Mouse (Mus musculus) brown adipose tissue, adult 24 weeks (tissue): ENCODE results near the gene Ugt8a. TPM values are rescaled to one million over a fixed set of nuclear protein-coding genes. Genes with fewer than 3 reads are reported as not detected.

ENCODE experiments used
- H3K27ac ChIP-seq: fragments of 200-500 bp; replicated peaks from 2 replicates; pipeline ENCODE4 v1.5.1; 2012; ENCODE audit warnings: low read depth, mild to moderate bottlenecking, low read length
- H3K4me1 ChIP-seq: fragments of 200-500 bp; 2 replicates; pipeline ENCODE4 v1.6.1; 2012; ENCODE audit warnings: low read length, mixed read lengths; ENCODE audit not compliant: control insufficient read depth, insufficient read depth, insufficient read length
- H3K4me3 ChIP-seq: fragments of 200-500 bp; 2 replicates; pipeline ENCODE4 v1.5.1; 2012; ENCODE audit warnings: low read depth, mild to moderate bottlenecking, low read length, moderate library complexity; ENCODE audit not compliant: insufficient read depth
- polyA plus RNA-seq: library from polyadenylated mRNA; stranded (reverse); fragments of >200 nt; gene quantifications from 2 replicates; pipeline ENCODE4 v1.2.4, GENCODE M21; 2012; ENCODE audit not compliant: missing spikeins, insufficient read depth, insufficient read length

The Ugt8a gene
- polyA plus RNA-seq, 1 experiment: not detected

DNA sequence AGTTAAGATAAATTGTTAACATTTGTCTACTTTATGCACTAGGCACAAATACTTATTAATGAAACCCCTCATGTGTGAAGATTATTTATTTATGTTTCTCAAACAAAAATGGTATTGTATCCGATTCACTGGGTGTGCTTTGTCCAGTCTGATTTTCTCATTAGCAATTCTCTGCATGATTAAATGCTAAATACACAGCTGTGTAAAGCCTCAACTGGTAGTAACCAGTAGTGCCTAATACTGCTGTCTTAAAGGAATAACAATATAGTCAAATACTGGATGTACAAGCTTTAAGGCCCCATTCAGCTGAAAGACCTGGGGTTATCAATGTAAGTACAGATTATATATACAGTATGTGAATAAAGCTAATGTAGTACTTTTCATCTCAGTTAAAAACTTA lies 39.4 kb downstream of the Ugt8a start:
- Histone ChIP-seq H3K27ac (no peak overlapping the region), H3K4me1 (no peaks in the 10 kb centered on the region), H3K4me3 (no peak overlapping the region)

DNA sequence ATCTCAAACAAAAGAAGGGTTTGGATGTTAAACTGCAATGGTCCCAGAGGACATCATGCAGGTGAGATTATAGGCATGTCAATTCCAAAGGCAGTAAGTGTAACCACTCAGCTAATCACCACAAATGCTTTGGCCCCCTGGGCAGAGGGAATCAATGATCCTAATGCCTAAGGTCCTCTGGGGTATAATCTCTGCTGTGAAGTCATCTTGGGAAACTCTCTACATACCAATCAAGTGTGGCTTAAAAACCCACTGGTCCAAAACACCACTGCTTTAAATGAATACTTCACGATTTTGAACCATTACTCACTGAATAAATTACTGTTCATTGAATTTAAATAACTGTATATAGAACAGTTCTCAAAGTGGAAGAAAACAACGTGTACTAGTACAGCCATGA lies 51.3 kb downstream of the Ugt8a start:
- no peak overlapping the region for H3K27ac ChIP-seq
- no peaks in the 10 kb centered on the region for H3K4me1 ChIP-seq
- no peak overlapping the region for H3K4me3 ChIP-seq

DNA sequence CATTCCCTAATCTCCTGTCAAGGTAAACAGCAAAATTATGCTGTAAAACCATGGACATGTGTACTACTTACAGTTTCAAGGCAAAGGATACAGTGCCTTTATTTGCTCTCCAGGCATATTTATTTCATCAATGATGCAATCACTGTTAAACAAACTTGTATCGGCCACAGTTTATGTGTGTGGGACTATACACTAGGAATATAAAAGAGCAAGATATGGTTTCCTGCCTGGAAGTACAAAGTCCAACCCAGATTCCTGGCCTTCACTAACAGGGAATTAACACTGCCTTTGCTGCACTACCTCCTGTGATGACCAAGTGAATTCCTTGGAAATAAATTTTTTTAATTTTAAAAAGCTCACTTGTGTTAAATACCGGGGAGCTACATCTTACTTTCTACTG lies 53.5 kb downstream of the Ugt8a start:
- Histone ChIP-seq H3K4me3 (no peak overlapping the region), H3K4me1 (no peaks in the 10 kb centered on the region), H3K27ac (no peak overlapping the region)

DNA sequence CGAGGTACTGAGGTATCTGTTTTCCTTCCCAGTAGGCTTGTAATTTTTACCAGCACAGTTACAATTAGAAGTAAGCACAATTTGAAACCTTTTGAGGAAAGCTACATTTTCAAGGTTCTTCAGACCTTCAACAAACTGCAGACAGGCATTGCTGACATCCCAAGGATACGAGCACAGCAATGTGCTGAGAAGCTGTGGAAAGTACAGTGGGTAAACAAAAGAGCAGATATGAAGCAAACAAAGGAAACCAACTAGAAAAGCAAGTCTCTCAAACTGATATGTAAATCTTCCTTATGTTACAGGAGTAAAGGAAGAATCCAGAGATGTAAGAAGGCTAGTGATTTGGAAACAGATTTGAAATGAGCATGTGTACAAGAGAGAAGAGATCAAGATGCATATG lies 54.0 kb downstream of the Ugt8a start:
- Histone ChIP-seq H3K4me3 (no peak overlapping the region), H3K27ac (no peak overlapping the region), H3K4me1 (no peaks in the 10 kb centered on the region)

DNA sequence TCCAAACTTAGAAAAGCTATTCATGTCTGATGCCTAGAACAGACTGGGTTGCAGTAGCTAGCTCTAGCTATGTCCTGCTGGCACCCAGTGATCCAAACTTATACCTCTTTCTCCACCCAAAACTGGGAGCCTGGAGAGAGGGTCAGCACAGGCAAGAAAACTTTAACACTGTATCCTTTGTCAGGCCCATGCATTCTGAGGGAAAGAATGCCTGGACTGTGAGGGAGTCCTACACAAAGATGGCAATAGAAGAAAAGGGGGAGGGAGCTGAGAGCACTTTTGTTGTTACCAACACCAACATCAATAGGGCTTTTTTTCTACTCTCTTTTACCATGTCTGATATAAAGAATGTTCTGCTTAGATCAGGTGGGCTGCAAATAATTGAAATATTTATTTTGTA lies 55.4 kb downstream of the Ugt8a start:
- Histone ChIP-seq H3K27ac (no peak overlapping the region), H3K4me3 (no peak overlapping the region), H3K4me1 (no peaks in the 10 kb centered on the region)

DNA sequence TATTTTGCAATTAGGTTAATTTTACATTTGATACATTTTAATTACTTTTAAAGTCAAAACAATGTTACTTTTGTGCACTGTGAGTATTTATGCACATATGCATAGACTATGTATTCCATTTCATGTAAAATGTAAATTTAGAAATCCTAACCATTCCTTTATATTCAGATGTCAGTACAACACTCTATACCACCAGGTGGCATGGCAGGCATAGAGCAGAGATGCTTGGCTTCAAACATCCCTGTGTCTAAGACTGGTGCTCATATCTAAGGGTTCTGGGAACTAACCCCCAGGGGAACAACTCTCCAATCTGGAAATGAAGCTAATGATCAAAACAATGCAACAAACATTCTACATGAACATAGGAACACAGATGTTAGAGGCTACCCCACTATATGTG lies 56.6 kb downstream of the Ugt8a start:
- H3K4me3 ChIP-seq: no peak overlapping the region
- H3K4me1 ChIP-seq: no peaks in the 10 kb centered on the region
- H3K27ac ChIP-seq: no peak overlapping the region

DNA sequence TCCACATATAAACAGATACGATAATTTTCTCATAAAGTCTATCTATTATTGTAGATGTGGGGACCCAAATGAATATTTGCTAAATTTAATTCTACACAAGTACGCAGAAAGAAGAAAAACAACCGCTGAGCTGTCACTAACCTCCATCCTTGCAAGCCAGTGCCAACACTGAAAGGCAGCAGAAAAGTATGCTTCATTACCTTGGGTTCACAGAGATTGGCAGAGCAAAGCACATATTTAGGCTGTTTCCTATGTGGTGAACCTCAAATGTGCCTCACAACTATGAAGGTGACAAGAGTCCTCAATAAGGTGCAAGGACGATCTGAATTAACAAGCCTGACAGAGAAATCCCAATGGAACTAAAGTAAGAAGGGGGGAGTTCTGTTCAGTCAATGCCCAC lies 64.0 kb downstream of the Ugt8a start:
- Histone ChIP-seq H3K4me3 (no peak overlapping the region), H3K27ac (no peak overlapping the region), H3K4me1 (no peaks in the 10 kb centered on the region)

DNA sequence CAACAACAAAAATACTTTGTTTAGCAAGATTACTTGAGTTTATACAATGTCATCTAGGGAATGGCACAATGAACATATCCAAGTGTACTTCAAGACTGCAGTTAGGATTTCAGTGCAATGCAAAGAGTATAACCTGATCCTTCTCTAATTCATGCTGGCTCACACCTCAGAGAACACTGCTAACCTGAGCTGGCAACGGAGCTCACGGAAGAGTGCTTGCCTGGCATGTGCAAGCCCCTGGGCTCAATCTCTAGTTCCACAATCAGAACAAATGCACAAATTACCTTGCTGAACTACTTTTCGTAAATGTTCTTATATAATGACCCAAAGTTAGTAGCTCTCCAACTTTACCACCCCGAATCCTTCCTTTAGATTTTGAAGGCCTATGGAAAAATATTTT lies 68.5 kb downstream of the Ugt8a start:
- H3K4me1 ChIP-seq: no peaks in the 10 kb centered on the region
- no peak overlapping the region for H3K27ac ChIP-seq
- no peak overlapping the region for H3K4me3 ChIP-seq

DNA sequence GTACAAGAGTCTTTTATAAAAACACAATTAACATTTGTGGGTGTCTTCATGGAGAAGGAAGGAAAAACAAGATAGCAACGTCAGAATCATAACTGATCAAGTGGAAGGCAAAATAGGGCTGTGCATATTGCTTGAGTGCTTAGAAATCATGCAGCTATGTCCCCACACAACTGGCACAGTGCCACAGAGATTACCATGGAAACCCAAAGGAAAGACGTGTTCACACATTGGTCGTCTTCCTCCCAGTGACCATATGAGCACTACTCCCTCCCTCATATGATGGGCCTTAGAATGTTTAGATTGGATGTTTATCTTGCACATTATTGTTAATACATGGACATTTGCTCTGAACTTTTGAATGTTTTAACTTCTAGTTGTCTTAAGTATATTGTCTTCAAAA lies 76.8 kb downstream of the Ugt8a start:
- Histone ChIP-seq H3K27ac (no peak overlapping the region), H3K4me1 (no peaks in the 10 kb centered on the region)

DNA sequence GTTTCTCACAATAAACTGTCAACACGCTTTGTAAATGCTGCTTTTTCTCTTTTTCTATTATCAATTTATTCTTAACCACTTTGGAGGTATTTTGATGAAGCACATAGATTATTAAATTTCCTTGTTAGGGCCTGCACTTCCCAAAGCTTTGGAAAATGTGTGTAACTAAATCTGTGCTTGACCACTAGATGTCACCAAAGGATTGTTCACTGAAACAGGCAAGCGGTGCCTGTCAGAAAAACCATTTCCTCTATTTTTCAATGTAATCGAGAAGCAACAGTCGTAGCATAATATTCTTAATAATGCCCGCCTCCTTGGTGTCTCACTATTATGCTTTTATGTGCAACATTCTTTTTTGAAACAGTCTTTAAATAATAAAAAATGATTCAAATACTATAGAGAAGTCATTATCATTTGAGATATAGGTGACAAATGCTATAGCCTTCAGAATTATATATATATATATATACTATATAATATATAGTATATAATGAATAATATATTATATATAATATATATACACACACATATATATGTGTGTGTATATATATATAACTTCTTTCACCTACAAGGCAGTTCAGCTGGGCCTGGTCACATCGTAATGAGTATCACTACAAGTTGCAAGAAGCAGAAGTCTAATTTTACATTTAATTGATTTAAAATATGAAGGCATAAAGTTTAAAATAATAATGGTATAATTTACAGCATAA lies 89.1 kb downstream of the Ugt8a start:
- no peak overlapping the region for H3K4me3 ChIP-seq
- H3K27ac ChIP-seq: no peak overlapping the region
- no peaks in the 10 kb centered on the region for H3K4me1 ChIP-seq

More for the DNA sequence above, 76.8 kb downstream of the Ugt8a start:
- H3K4me3 ChIP-seq: no peak overlapping the region

DNA sequence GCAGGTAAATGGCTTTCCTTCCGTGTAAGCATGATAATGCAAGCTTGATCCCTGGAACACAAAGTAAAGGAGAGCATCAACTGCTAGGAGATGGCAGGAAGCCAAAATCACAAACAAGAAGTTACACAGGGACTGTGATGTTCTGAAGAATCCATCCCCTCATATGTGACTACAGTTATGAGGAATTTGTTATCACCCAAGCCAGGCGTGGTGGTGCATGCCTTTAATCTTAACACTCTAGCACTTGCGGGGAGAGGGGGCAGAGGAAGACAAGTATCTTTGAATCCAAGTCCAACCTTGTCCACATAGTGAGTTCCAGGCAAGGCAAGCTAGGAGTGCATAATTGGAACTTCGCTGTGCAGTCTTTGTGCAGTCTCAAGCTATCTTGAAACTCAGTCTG lies 110.4 kb downstream of the Ugt8a start:
- H3K4me3 ChIP-seq: no peak overlapping the region

DNA sequence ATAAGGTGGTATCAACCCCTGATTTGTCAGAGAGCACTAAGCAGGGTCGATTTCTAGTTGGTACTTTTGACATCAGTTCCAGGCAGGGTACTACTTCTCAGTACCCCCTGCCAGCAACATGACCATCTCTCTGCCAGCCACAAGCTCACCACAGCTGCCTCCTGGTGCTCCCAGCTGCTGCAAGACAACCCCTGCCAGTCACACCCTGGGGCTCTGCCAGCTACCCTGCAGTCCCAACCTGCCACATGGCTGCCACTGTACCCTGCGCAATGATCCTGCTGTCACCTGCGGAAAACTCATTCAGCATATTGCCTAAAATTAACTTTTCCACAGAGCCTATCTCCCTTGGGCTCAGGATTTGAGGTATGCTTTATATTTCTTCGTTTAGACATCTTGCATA lies 111.2 kb downstream of the Ugt8a start:
- H3K4me1 ChIP-seq: peaks cover 3% of the 10 kb centered on the region

More for the DNA sequence above, 110.4 kb downstream of the Ugt8a start:
- Histone ChIP-seq H3K4me1 (peaks cover 3% of the 10 kb centered on the region), H3K27ac (no peak overlapping the region)

DNA sequence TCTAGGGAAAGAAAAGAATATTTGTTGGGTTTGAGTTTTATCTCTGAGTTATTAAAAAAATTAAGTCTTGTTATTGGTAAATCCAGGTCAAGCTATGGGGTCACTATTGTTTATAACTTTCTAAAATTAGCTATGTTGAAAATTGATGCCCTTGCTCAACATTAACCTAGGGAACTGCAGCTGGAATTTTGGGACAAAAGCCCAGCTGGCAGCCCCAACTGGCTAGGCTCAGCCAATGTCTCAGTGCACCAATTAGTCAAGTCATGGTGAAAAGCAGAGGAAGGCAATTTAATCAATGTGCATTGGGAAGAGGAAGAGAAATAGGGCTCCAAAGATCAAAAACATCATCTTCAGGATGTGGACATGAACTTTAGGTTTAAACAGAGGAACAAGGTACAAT lies 118.7 kb downstream of the Ugt8a start:
- Histone ChIP-seq H3K27ac (no peak overlapping the region), H3K4me3 (no peak overlapping the region), H3K4me1 (no peaks in the 10 kb centered on the region; the same call in 1 of the 2 replicates)

More for the DNA sequence above, 111.2 kb downstream of the Ugt8a start:
- no peak overlapping the region for H3K4me3 ChIP-seq
- H3K27ac ChIP-seq: no peak overlapping the region
